Mouse (Mus musculus) layer of hippocampus, postnatal 14 days (tissue): ENCODE measurements at regions not wholly inside any gene's neighbourhood (a gene's known extent, or its start where the extent isn't known, plus 50 kb on each side); places are given as distances from the start of the nearest gene placed in this dataset.

ENCODE experiments used
- DNase-seq, 2 experiments: peaks; one replicate each; pipeline ENCODE4 v3.0.0; 2021 to 2022; ENCODE audit warnings: low spot score in 2 of 2, mixed read lengths in 1 of 2

GRCm38 (mm10) chr15:62448116-62448515, 1396.9 kb downstream of the Gsdmc2 start:
- DNase-seq: no peak

GRCm38 (mm10) chr15:62439211-62439610, 1405.8 kb downstream of the Gsdmc2 start:
- DNase-seq: no peak

- DNase-seq: no peak
These were observed 1408.3 kb downstream of the Gsdmc2 start for GRCm38 (mm10) chr15:62436631-62437030.

GRCm38 (mm10) chr15:62435141-62435680, 1409.8 kb downstream of the Gsdmc2 start:
- DNase-seq: no peak

- no peak for DNase-seq
These were observed 1412.2 kb downstream of the Gsdmc2 start for GRCm38 (mm10) chr15:62432742-62433245.

GRCm38 (mm10) chr15:62431150-62431678, 1413.8 kb downstream of the Gsdmc2 start:
- DNase-seq: no peak

GRCm38 (mm10) chr15:62422995-62423394, 1422.0 kb downstream of the Gsdmc2 start:
- DNase-seq: no peak

GRCm38 (mm10) chr15:62421073-62421851, 1423.7 kb downstream of the Gsdmc2 start:
- peak in 1 of 2 experiments; percentile 5 for DNase-seq

- no peak for DNase-seq
These were observed 1428.3 kb downstream of the Gsdmc2 start for GRCm38 (mm10) chr15:62416691-62417090.

GRCm38 (mm10) chr15:62413694-62414093, 1431.3 kb downstream of the Gsdmc2 start:
- no peak for DNase-seq

- no peak for DNase-seq
These were observed 1442.8 kb downstream of the Gsdmc2 start for GRCm38 (mm10) chr15:62402142-62402541.

- no peak for DNase-seq
These were observed 1443.9 kb downstream of the Gsdmc2 start for GRCm38 (mm10) chr15:62400984-62401609.

- DNase-seq: no peak
These were observed 1445.6 kb downstream of the Gsdmc2 start for GRCm38 (mm10) chr15:62399381-62399780.

- DNase-seq: no peak
These were observed 1448.0 kb downstream of the Gsdmc2 start for GRCm38 (mm10) chr15:62397009-62397408.

GRCm38 (mm10) chr15:62395377-62395776, 1449.6 kb downstream of the Gsdmc2 start:
- no peak for DNase-seq

- DNase-seq: no peak
These were observed 1451.6 kb downstream of the Gsdmc2 start for GRCm38 (mm10) chr15:62393416-62393815.

GRCm38 (mm10) chr15:62392839-62393238, 1452.1 kb downstream of the Gsdmc2 start:
- no peak for DNase-seq

GRCm38 (mm10) chr15:62392381-62392780, 1452.6 kb downstream of the Gsdmc2 start:
- DNase-seq: no peak

- DNase-seq: no peak
These were observed 1455.4 kb downstream of the Gsdmc2 start for GRCm38 (mm10) chr15:62389431-62390105.

- DNase-seq: no peak
These were observed 1459.4 kb upstream of the A1bg start for GRCm38 (mm10) chr15:62382233-62382632.

GRCm38 (mm10) chr15:62374641-62375040, 1451.8 kb upstream of the A1bg start:
- no peak for DNase-seq
